In genomic region chr16:21485716-21486115, GRCm38 (mm10) we compare ENCODE assay signal across 28 mouse cellular contexts.
A peak's percentile ranks its signal among the peaks of the same experiment; 100 is the strongest.
DNase-seq lines count a peak whose midpoint lies in the region; ATAC-seq and TF ChIP-seq lines count a peak whose summit lies in the region.
"Had no signal": no experiment of that assay in that cellular context is flagged by ENCODE, and none has a peak within 500 bp of the region (broad histone marks: within the 10 kb centered on the region; RNA-seq: fewer than 3 reads in every experiment).

No protein-coding gene starts in this region.

- ATAC-seq in stomach, postnatal 0 days (ENCODE audit: low FRiP score, low TSS enrichment): 0 out of 2 replicates have a peak, but pooled peaks have one; percentile 18
- ATAC-seq in forebrain, embryonic 15.5 days (replicated peaks): no peak
- ATAC-seq: activated CD4-positive, CD25-positive, alpha-beta regulatory T cell, adult 4 months; CD4-positive, CD25-positive, alpha-beta regulatory T cell, adult 4 months; forebrain, embryonic 14.5 days; forebrain, postnatal 0 days; Patski had no signal

- TF ChIP-seq CTCF in E14TG2a.4 (conservative IDR thresholded peaks at IDR 0.05; ENCODE audit: low read length): no peak
- TF ChIP-seq CTCF in stomach, postnatal 0 days (IDR thresholded peaks at IDR 0.05; ENCODE audit: low read depth): no peak

- H3K9ac ChIP-seq in stomach, postnatal 0 days (ENCODE audit: low read length): no peak overlapping the region
- H3K9ac ChIP-seq in forebrain, embryonic 15.5 days (replicated peaks): no peak overlapping the region
- H3K9ac ChIP-seq: embryonic facial prominence, embryonic 13.5 days; embryonic facial prominence, embryonic 15.5 days; forebrain, embryonic 12.5 days; forebrain, postnatal 0 days had no signal

- 68% methylated on average over 5 of the region's 5 CpGs for WGBS in stomach, postnatal 0 days
- WGBS in forebrain, embryonic 15.5 days: 70% methylated on average over 5 of the region's 5 CpGs

- H3K9me3 ChIP-seq in E14TG2a.4 (ENCODE audit: low read length): no peaks in the 10 kb centered on the region
- no peaks in the 10 kb centered on the region for H3K9me3 ChIP-seq in stomach, postnatal 0 days (ENCODE audit: control insufficient read depth, low read length)
- no peaks in the 10 kb centered on the region for H3K9me3 ChIP-seq in forebrain, embryonic 15.5 days
- H3K9me3 ChIP-seq: embryonic facial prominence, embryonic 13.5 days; embryonic facial prominence, embryonic 15.5 days; forebrain, embryonic 10.5 days; forebrain, embryonic 12.5 days; G1E had no signal

- H3K27me3 ChIP-seq in E14TG2a.4 (ENCODE audit: insufficient read depth, low read length): no peaks in the 10 kb centered on the region
- no peaks in the 10 kb centered on the region for H3K27me3 ChIP-seq in stomach, postnatal 0 days (ENCODE audit: control insufficient read depth, insufficient read depth, low read length)
- no peaks in the 10 kb centered on the region for H3K27me3 ChIP-seq in forebrain, embryonic 15.5 days
- H3K27me3 ChIP-seq: CH12.LX; embryonic facial prominence, embryonic 13.5 days; embryonic facial prominence, embryonic 15.5 days; forebrain, embryonic 12.5 days; Patski had no signal

- H3K4me3 ChIP-seq in E14TG2a.4 (replicated peaks; ENCODE audit: low read length): peak overlapping the region; percentile 41
- H3K4me3 ChIP-seq in stomach, postnatal 0 days (ENCODE audit: low read depth, low read length): no peak overlapping the region
- no peak overlapping the region for H3K4me3 ChIP-seq in forebrain, embryonic 15.5 days
- H3K4me3 ChIP-seq: embryonic facial prominence, embryonic 13.5 days; embryonic facial prominence, embryonic 15.5 days; erythroblast, embryonic 14.5 days; forebrain, embryonic 10.5 days; forebrain, embryonic 12.5 days had no signal

- DNase-seq in ES-CJ7 (ENCODE audit: low read depth, low spot score) (peak; percentile 61), R1 (ENCODE audit: low read depth, low spot score) (peak; percentile 67)
- DNase-seq in stomach, postnatal 0 days (ENCODE audit: low spot score): no peak
- DNase-seq in cerebellum, adult 11 months: no peak
- no peak for DNase-seq in adrenal gland, adult 8-10 months
- DNase-seq: adrenal gland, postnatal 10 days; adrenal gland, postnatal 25 days; B cell, adult 2 months; cerebellum, adult 18-20 months; cerebellum, adult 8-10 months; cerebellum, adult 9-11 months; cerebellum, postnatal 14 days; cerebellum, postnatal 36 days; embryo, embryonic 11 days; forebrain, postnatal 0 days had no signal

- peaks cover 6% of the 10 kb centered on the region; the same call in 1 of the 2 replicates for H3K36me3 ChIP-seq in E14TG2a.4 (ENCODE audit: insufficient read depth, low read length)
- no peaks in the 10 kb centered on the region; the same call in 1 of the 2 replicates for H3K36me3 ChIP-seq in stomach, postnatal 0 days (ENCODE audit: control insufficient read depth, insufficient read depth, low read length)
- peaks cover 6% of the 10 kb centered on the region; the same call in 1 of the 2 replicates for H3K36me3 ChIP-seq in forebrain, embryonic 15.5 days
- H3K36me3 ChIP-seq: embryonic facial prominence, embryonic 13.5 days; embryonic facial prominence, embryonic 15.5 days had no signal

- peaks cover 11% of the 10 kb centered on the region for H3K4me1 ChIP-seq in E14TG2a.4 (replicated peaks; ENCODE audit: low read depth, low read length)
- no peaks in the 10 kb centered on the region for H3K4me1 ChIP-seq in stomach, postnatal 0 days (replicated peaks; ENCODE audit: control insufficient read depth, insufficient read depth)
- no peaks in the 10 kb centered on the region for H3K4me1 ChIP-seq in forebrain, embryonic 15.5 days
- H3K4me1 ChIP-seq: embryonic facial prominence, embryonic 13.5 days; embryonic facial prominence, embryonic 15.5 days; forebrain, embryonic 10.5 days; forebrain, embryonic 12.5 days had no signal

- TF ChIP-seq EP300 in stomach, postnatal 0 days (optimal IDR thresholded peaks at IDR 0.05): no peak

- no peak overlapping the region for H3K27ac ChIP-seq in stomach, postnatal 0 days (replicated peaks)
- H3K27ac ChIP-seq in forebrain, embryonic 15.5 days (replicated peaks): no peak overlapping the region
- H3K27ac ChIP-seq: embryonic facial prominence, embryonic 13.5 days; embryonic facial prominence, embryonic 15.5 days; forebrain, embryonic 10.5 days; forebrain, embryonic 12.5 days had no signal

- no peak overlapping the region for H3K4me2 ChIP-seq in stomach, postnatal 0 days (replicated peaks; ENCODE audit: low read depth)
- no peak overlapping the region for H3K4me2 ChIP-seq in forebrain, embryonic 15.5 days (replicated peaks)
- H3K4me2 ChIP-seq: embryonic facial prominence, embryonic 13.5 days; embryonic facial prominence, embryonic 15.5 days; forebrain, embryonic 12.5 days had no signal

Comparison
In these comparisons a context has a peak if more than half of its experiments do, and no peak if none do; other contexts are left out.
1. DNase-seq: peak in ES-CJ7 (single experiment) and R1 (single experiment); none in stomach, postnatal 0 days (single experiment), cerebellum, adult 11 months (single experiment) and adrenal gland, adult 8-10 months (single experiment).